Mouse (Mus musculus): ENCODE data around the gene Rnf144a. TPM values are rescaled to one million over a fixed set of nuclear protein-coding genes. Genes with fewer than 3 reads are reported as not detected.

Gene Rnf144a
- total RNA-seq, 4 experiments from 2014 or later = 20.4 to 28.1 (median 25.5) TPM

DNA sequence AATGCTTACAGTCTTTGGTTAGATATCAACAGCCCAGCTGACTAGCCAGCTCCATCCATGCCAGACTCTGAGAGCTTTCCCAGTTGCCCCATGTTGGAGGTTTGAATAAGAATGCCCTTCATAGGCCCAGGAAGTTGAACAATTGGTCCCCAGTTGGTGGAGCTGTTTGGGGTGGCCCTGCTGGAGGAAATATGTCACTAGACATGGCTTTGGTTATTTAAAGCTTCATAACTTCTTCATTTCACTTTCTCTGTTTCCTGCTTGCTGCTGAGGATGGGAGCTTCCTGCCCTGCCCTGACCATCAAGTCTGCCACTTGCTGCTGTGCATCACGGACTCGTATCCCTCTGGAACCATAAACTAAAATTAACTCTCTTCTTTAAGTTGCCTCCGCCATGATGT is 4.6 kb downstream of the Rnf144a start:
- DNase-seq (ENCODE audit: low spot score in 2 of 2) = no peak

DNA sequence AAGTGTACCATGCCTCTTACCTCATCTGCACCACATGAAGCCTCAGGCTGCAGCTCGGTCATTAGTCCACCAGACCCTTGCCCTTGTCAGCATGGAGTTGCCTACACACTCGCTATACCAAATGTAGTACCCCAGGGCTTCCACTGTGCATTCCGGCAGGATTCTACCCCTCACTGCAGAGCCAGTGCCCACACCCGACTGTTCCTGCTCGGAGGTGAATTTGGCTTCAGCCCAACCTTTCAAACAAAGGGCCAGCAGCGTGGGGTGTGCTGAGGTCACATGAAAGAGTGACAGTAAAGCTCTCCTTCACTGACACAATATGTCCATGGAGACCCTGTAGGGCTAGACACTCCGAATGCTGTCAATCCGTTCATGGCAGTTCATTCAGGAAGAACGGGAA is 6.3 kb downstream of the Rnf144a start:
- no peak for DNase-seq (ENCODE audit: low spot score in 2 of 2)

DNA sequence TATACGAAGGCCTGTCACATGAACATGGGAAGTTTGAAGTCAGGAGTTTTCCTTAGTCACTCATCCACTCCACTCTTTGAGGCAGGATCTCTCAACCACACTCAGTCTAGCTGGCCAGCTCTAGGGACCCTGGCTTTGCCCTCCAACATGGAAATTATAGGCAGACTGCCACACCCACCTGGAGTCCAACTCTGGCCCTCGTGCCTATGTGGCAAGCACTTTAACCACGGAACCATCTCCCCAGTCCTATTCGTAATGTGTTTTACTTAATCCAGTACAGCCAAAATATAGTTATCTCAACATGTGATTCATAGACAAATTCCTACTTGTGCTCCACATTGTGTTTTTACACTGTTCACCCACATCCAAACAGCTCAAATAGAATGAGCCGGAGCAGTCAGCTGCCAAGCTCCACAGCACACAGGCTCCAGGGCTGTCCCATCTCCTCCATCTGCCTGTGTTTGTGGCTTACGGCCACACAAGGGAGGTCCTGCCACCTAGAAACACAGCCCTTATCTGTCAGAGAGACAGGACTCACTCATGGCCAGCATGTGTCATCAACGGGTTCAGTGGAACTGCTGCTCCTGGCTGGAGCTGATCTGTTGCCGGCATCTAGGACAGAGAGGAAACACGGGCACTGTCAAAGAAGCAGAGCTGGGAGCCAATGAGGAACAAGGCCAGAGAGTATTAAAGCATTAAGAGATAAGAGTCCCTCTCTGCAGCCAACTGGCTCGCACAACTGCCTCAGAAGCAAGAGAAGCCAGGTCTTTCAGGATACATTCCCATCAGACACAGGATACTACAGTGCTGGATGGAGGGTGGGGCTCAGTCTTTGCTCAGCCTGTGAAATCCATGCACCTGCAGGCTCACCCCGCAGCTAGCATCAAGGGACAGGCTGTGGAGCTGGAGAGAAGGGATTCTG is 10.0 kb downstream of the Rnf144a start:
- DNase-seq (ENCODE audit: low spot score in 2 of 2) = peak in 1 of 2 experiments; percentile 63

DNA sequence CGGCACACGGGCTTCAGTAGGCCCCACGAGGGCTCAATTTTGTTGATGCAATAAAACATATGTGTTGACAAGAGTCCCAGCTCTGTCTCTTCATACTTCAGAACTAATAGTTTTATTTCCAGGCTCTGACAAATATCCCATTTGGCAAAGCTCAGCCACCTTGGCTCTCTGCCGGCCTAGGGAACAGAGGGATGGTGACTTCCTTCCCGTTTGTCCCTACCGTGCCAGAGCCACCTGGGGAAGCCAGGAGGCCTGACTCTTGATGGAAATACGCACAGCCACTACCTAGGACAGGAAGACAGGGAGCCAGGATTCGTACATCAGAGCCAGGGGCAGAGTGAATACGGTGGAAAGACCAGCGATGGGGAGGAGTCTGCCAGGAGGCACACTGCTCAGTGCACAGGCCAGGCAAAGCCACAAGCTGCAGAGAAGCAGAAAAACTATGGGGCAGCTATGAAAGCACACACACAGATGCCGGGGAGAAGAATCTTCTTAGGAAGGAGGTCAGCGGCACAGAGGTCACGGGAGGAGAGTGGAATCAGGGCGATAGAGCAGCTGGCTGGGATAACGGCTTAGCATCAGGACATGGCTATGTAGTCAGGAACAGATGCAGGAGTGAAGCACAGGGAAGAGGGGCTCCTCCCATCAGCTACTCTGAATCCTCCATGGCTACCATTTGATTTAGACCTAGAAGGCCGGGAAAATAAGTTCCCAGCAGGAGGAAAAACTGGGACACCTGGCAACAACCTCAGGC is 11.5 kb downstream of the Rnf144a start:
- no peak for DNase-seq (ENCODE audit: low spot score in 2 of 2)

DNA sequence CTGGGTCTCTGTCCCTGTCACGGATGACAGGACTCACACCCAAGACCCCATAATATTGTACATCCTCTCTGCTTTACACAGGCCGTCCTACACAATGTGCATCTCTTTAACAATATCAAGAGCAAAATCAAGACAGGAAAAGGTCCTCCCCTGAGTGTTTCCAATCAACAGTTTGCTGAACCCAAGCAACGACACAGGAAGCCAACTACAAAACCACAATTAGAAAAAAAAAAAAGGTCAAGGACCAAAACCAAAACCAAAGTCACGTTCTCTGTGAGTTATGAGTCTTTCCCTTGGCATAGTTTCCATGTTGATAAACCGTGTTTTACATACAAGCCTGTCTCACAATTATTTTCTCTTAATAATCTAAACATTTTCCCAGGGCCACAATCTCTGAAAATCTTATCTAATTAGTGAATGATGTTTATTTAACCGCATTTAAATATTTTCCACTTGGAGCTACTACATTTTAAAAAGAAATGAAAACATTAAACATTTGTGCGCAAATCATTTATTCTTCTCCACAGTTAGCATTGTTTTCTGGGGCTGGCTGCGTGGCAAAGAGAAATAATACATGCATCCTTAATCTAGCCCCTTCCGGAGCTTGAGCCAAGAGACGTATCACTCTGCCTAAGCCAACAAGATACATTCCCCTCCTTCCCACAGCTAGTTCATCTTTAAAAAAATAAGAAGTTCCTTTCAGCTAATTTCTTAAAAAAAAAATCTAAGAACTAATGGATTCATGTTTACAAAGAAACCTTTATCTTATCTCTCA is 13.2 kb downstream of the Rnf144a start:
- no peak for DNase-seq (ENCODE audit: low spot score in 2 of 2)

DNA sequence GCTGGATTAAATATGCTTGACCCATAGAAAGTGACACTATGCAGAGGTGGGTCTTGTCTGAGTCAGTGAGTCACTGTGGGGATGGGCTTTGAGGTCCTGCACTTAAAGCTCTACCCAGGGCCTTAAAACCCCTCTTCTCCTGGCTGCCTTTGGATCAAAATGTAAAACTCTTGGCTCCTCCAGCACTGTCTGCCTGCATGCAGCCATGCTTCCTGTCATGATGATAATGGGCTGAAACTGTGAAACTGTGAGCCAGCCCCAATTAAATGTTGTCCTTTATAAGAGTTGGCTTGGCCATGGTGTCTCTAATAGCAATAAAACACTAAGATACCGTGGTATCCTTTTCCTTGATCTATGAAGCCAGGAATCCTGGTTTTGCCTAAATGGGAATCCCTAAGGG is 13.8 kb downstream of the Rnf144a start:
- no peak for DNase-seq (ENCODE audit: low spot score in 2 of 2)

DNA sequence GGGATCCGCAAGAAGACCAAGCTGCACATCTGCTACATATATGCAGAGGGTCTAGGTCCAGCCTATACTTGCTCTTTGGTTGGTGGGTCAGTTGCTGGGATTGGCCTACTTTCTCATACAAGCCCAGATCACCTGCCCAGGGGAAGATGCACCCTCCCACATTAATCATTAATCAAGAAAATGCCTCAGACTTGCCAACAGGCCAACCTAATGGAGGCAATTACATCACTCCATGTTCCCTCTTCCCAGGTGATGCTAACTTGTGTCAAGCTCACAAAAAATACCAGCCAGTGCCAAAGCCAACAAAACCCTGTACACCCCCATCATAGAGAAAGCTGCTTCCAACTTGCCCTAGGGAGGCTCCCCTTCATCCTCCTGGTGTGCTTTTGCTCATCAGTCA is 14.3 kb downstream of the Rnf144a start:
- DNase-seq (ENCODE audit: low spot score in 2 of 2) = no peak

DNA sequence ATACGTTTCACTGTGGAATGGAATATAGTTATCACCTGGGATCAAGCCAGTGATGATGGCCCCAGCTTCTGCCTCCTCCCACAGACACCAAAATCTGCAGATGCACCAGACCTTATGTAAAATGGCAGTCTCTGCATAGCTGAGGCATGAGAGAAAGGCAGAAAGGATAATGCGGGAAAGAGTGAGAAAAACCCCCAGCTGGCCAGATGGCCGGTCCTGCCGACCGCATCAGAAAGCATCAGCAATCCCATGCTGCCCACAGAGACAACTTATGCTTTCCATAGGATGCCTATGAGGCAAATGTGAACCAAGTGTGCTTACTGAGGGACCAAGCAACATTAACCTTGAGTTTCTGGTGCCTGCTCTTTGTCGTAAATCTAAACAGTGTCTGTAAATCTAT is 15.7 kb downstream of the Rnf144a start:
- DNase-seq (ENCODE audit: low spot score in 2 of 2) = no peak

DNA sequence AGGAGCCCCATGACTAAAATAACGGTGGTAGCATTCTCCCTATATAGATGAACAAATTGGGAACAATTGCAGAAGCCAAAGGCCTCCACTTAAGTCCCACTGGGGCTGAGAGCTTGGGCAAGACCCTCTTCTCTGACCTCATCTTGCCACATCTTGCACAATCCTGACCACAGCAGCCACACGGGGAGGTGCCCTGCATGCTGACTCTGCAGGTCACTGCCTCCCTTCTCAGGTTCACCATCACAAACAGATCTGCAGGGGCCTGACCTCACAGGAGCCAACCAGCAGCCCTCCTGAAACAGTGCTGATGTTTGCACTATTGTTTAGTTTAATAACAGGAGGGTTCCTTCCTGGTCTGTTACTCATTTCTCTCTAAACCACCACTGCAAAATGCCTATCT is 16.5 kb downstream of the Rnf144a start:
- DNase-seq (ENCODE audit: low spot score in 2 of 2) = no peak

DNA sequence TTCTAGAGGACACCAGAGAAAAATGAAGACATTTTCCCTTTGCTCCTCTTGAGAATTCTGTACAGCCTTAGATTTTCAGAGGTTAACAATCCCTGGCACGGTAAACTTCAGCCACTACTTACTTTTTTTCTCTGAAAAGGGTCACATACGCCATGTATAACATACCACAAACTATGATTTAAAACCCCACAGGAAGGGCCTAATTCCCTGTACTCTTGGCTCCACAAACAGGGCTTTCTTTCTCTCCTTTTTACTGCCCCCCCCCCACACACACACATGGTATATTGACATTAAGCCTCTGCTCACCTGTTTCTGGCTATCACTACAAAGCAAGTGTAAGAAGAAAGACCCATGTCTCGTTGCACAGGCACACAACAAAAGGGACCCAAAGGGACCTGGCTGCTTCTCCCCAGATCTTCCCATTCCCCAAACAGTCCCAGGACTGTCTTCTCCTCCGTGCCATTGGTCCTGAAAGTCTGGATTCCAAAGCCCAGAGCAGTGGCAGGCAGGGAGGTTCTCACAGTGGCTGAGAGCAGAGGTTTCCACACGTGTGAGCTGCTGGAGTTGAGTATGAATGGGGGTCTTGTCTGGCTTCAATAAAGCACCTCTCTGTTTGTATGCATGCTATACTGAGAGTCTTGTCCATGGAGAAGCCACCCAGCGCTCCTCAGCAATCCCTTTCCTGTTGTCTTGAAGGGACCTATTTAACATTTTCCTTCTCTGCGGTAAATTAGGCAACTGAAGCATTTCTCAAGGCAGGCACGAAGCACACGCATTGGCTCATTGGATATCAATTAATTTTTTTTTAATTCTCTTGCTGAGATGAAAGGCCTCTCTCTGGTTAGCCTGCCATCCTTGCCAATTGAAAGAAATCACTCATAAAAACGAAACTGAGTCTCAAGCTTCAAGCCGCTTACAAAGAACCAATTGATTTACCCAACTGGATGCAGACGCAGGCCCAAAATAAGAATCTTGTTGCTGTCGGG is 20.3 kb downstream of the Rnf144a start:
- DNase-seq (ENCODE audit: low spot score in 2 of 2) = no peak

DNA sequence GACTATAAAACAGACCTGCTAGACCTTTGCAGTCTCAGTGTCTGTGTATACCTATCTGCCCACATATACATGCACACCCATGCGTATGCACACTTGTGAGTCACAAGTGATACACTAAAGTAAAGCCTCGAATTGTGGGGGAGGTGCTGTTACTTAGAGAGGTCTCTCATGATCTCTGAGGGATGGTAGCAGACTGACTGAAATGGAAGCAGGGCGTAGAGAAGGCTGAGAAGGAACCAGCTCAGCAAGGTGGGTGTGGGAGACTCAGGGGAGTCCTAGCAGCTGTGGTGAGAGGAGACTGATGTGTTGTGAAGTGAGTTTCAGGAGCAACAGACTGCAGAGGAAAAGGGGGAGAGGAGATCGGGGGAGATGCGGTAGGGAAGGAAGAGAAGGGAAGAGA is 21.8 kb downstream of the Rnf144a start:
- DNase-seq (ENCODE audit: low spot score in 2 of 2) = no peak

DNA sequence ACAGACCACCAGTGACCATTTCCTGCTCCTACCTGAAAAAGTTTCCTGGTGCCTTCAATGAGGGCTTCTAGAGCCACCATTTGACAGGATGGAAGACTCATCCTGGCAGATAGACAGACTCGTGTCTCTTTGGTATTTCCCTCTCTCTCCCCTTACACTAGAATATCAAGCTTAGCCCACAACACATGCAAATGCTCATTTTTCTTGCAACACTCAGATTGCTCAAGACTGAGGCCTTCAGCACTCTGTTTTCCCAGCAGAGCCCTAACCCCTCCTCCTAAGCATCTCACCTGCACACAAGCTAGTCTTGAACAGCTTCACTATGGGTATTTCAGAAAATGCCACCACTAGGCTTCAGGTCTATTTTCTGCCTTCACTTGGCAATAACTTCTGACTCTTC is 23.9 kb downstream of the Rnf144a start:
- no peak for DNase-seq (ENCODE audit: low spot score in 2 of 2)

DNA sequence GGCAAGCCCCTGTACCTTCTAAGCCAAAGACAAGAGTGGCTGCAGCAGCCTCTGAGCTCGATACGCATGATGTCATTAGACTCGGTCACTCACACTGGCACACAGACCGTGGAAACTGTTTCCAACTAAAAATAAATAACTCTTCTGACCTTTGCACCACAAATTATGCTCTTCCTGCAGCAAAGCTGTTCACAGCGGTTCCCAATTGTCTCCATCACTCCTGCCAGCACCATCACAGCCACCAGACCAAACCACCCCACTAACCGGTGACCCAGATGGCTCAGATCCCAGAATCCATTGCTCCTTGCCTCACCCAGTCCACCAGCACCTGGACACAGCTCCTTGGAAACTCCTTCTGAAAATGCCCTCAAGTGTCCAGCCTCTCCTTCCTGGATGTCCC is 27.5 kb downstream of the Rnf144a start:
- no peak for DNase-seq (ENCODE audit: low spot score in 2 of 2)

DNA sequence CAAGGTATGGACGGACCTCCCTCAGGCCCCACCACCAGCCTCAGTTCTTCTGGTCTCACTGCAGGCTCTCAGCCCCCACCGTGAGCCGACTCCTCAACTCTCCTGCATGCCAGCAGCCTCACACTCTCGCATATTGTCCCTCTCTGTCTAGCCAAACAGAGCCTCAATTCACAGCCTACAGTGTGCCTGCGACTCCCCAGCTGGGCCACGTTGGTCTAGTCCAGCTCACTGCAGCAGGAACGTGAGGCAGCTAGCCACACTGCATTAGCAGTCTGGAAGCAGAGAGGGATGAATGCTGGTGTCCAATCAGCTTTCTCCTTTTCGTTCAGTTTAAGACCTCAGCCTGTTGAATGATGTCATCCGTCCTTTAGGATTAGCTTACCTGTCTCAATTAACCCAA is 28.1 kb downstream of the Rnf144a start:
- no peak for DNase-seq (ENCODE audit: low spot score in 2 of 2)

DNA sequence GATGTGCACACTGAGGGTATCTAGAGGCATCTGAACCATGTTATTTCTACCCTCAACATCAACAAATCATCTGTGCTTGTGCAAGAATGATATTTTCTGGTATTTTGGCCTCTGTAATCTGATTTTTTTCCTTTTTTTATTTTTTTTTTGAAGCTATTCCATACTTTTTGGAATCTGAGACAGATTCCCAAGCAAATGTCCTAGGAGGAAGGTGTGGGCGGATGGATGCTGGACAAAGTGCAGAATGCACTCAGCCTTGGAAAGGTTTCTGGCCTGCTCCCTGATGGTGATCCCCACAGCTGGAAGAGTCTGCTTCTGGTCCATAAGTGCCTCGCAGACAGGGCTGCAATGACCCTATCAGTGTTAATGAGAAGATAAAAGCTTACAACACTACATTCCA is 28.9 kb downstream of the Rnf144a start:
- DNase-seq (ENCODE audit: low spot score in 2 of 2) = no peak

DNA sequence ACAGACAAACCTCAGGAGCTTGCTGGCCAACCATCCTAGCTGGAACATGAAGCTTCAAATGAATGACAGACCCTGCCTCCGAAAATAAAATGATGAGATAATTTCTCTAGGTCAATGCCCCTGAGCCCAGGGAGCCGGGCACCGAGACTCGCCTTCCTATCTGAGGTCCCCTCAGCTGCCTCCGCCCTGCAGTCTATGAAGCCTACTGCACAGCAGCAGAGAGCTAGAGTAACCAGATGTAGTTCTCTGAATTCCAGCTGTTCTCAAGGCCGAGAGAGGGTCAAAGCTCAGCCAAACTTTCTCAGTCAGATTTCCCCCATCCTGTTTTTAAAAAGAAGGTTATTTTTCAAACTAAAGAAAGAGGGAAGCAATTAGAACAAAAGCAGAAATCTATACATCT is 29.3 kb downstream of the Rnf144a start:
- no peak for DNase-seq (ENCODE audit: low spot score in 2 of 2)

DNA sequence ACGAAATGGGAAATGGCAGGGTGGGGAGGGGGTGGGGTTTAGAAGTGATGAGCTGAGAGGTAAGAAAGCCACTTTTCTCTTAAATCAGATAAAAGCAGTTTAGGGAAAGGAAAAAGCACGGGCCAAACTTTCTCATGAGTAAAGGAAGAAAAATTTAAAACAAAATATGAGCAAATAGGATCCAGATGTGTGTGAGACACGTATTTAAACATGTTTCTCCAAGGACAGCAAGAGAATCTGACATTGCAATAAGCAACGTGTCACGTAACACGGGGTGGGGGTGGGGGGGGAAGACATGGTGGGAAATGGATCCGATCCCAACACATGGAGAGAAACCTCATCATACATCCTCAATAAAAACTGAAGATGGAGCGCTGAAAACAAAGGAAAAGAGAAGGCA is 33.3 kb downstream of the Rnf144a start:
- no peak for DNase-seq (ENCODE audit: low spot score in 2 of 2)

DNA sequence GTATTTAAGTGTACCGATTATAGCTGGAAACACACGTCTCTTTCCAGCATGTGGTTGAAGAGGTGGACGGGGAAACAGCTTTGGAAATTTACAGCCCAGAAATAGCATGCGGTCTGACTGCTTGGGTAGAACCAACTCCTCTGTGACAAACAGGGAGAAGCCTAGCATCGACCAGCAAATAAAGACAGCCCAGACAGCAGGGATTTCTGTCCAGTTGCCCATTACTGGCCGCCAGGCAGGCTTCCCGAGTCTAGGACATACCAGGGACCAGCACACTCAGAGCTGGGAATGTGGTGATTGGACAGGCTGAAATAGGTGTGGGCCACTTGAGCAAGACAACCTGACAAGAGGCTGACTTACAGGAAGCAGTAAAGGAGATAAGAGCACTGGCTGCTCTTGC is 35.3 kb downstream of the Rnf144a start:
- DNase-seq (ENCODE audit: low spot score in 2 of 2) = no peak

DNA sequence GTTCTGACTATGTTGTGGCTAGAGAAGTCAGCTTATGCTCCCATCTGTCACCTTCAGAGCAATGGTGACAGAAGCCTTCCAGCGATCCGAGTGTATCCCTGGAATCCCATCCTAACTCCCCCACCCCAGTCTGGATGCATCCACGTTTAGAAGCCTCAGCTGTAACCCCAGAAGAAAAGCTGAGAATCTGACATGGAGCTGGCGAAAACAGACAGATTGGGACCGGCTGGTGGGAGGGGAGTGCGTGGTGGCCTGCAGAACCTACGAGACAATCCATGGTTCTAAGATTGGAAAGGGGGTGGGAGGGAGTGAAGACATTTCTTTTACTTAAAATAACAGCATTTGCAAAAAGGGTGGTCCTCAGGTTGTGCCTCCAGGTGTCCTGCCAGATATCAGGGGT is 37.4 kb downstream of the Rnf144a start:
- DNase-seq (ENCODE audit: low spot score in 2 of 2) = peak; percentile 42 to 60

DNA sequence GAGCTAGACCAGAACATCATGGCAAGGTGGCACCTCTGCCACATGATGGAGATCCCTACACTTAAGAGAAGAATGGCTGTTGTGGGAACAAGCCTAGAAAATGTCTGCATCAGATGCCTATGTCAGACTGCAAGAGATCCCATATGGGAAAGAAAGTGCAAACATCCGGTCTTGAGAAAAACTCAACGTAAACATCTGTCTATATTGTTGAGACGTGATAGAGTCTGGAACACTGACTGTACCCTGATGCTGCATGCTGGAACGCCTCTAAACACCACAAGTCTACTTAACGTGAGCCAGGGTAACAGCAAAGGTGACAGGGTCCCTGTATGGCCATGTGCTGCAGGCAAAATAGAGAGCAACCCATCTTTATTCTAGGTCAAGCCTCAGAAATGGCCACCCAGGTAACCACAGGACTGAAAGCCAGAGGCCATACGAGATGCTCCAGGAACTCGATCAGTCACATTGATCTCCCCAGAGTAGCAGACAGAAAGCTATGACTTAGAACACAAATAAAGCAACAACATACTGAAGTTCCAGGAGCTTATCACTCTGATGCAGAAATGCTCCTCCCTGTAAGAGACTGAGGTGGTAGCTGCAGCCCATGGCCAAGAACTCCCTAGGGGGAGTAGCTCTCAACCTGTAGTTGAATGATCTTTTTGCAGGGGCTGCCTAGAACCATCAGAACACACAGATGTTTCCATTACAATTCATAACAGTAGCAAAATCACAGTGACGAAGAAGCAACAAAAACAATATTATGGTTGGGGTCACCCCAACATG is 38.3 kb downstream of the Rnf144a start:
- no peak for DNase-seq (ENCODE audit: low spot score in 2 of 2)

Measured in layer of hippocampus, adult 8-10 months (tissue).